Mouse (Mus musculus) midbrain, postnatal 0 days (tissue): ENCODE results near the gene Rad51b. TPM values are rescaled to one million over a fixed set of nuclear protein-coding genes. Genes with fewer than 3 reads are reported as not detected.

ENCODE experiments used
- ATAC-seq: fragments of 200-750 bp; cut with Nextera tagmentation; 2 replicates; pipeline ENCODE4 v1.8.0; 2017; ENCODE audit warnings: moderate number of reproducible peaks, mild to moderate bottlenecking, moderate TSS enrichment, moderate library complexity; ENCODE audit not compliant: low FRiP score
- DNase-seq: peaks from one replicate; pipeline ENCODE4 v3.0.0-alpha.2; 2015; ENCODE audit warnings: low spot score
- H3K27ac ChIP-seq: fragments of 300-500 bp; sonication (generic); 2 replicates; pipeline ENCODE4 v1.5.1; 2014; ENCODE audit warnings: low read depth, mild to moderate bottlenecking, low read length, mixed read lengths
- H3K27me3 ChIP-seq: fragments of 300-500 bp; sonication (generic); 2 replicates; pipeline ENCODE4 v1.6.1; 2014; ENCODE audit warnings: low read length, control low read depth, mixed read lengths; ENCODE audit not compliant: insufficient read depth
- H3K36me3 ChIP-seq: fragments of 300-500 bp; sonication (generic); 2 replicates; pipeline ENCODE4 v1.6.1; 2014; ENCODE audit warnings: low read length, control low read depth, mixed read lengths; ENCODE audit not compliant: insufficient read depth
- H3K4me1 ChIP-seq: fragments of 300-500 bp; sonication (generic); 2 replicates; pipeline ENCODE4 v1.6.1; 2014; ENCODE audit warnings: mild to moderate bottlenecking, control low read depth, antibody characterized with exemption, low read length, mixed read lengths; ENCODE audit not compliant: insufficient read depth
- H3K4me2 ChIP-seq: fragments of 300-500 bp; sonication (generic); 2 replicates; pipeline ENCODE4 v1.6.1; 2014; ENCODE audit warnings: low read depth, mild to moderate bottlenecking, low read length, mixed read lengths; ENCODE audit not compliant: poor library complexity, severe bottlenecking
- H3K4me3 ChIP-seq: fragments of 300-500 bp; sonication (generic); 2 replicates; pipeline ENCODE4 v1.5.1; 2014; ENCODE audit warnings: low read depth, mild to moderate bottlenecking, low read length, moderate library complexity
- H3K9ac ChIP-seq: fragments of 300-500 bp; sonication (generic); replicated peaks from 2 replicates; pipeline ENCODE4 v1.6.1; 2014; ENCODE audit warnings: mild to moderate bottlenecking, low read length, moderate library complexity, mixed read lengths; ENCODE audit not compliant: poor library complexity, severe bottlenecking
- H3K9me3 ChIP-seq: fragments of 300-500 bp; sonication (generic); 2 replicates; pipeline ENCODE4 v1.6.1; 2016; ENCODE audit warnings: low read length, control low read depth
- CTCF ChIP-seq: IDR thresholded peaks from 2 replicates; pipeline ENCODE4 v1.5.1; 2016; ENCODE audit warnings: antibody characterized with exemption, mild to moderate bottlenecking
- WGBS: fragments of 180-500 bp; shearing (Covaris S2); extraction: QIAGEN DNeasy Blood & Tissue Kit; methylation state at CpG from one replicate; pipeline ENCODE4 v1.1.7; 2014; 5-methylcytosine and 5-hydroxymethylcytosine counted together
- polyA plus RNA-seq: library from polyadenylated mRNA; unstranded; fragments of >200 nt; fragmentation: Nextera tagmentation; extraction: Ambion mirVana; gene quantifications from 2 replicates; pipeline ENCODE4 v1.2.1, GENCODE M21; 2015
- total RNA-seq: library from RNA; depleted of rRNA; stranded (reverse); fragments of >200 nt; gene quantifications from 2 replicates; pipeline ENCODE4 v1.2.3, GENCODE M21; 2014

The Rad51b gene
- total and polyA plus RNA-seq, 2 experiments from 2014 or later, result 0.22 to 0.74 TPM

DNA sequence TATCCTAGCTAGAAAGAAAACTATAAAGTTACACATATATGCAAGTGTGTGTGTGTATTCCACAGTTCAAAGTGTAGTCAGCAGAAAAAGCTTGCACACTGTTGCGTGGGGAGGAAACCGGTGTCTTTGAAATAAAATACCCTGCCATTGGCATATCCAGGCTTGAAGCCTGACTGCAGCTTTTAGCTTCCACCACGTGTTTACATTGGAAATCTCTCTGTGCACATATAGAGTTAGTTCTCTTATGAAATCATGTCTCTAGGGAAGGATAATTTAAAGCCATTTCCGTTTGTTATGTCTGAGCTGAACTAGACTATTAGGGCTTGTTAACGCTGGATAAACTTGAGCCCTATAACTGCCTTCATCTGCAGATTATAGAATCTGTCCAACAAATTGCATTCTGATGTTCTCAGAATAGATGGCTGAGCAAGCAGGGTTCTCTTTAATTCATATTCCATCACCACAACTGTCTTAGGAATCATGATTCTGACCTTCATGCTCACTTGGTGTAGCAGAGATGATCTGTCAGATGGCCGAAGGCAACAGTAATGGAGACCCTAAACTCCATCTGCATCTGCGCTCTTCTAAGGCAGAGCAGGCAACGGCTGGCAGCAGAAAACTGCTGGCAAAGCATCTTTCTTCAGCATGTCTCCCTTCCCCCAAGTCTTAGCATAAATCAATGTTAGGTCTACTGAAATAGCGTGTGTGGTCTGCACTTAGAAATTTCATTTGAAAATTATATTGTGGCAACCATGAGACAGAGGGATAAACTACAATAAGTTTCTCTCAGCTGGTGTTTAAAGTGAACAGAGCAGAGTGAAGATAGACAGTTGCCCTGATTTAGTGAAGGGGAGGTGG lies 410.7 kb downstream of the Rad51b start:
- no peak overlapping the region for H3K9ac ChIP-seq
- no peak overlapping the region for H3K27ac ChIP-seq
- H3K4me3 ChIP-seq, result no peak overlapping the region
- peaks cover 7% of the 10 kb centered on the region; the same call in 1 of the 2 replicates for H3K4me1 ChIP-seq
- no peaks in the 10 kb centered on the region for H3K36me3 ChIP-seq
- H3K9me3 ChIP-seq, result no peaks in the 10 kb centered on the region
- H3K4me2 ChIP-seq, result no peak overlapping the region
- WGBS, result 55% methylated on average over 9 of the region's 9 CpGs
- no peaks in the 10 kb centered on the region for H3K27me3 ChIP-seq
- DNase-seq (peak; percentile 53), ATAC-seq (no peak)
- TF ChIP-seq CTCF, result no peak

DNA sequence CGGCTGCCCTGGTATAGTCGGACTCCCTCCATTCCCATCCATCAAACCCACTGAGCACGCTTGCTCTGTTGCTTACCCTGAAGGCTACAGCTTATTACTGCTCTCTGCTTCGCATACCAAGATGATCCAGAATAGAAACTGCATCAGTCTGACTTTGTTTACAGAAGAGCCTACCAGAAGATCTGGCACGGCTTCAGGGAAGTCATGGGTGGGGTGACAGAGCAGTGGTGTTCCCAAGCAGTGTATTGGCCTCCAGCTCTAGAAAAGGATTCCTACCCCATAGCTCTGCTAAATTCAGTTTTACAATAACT lies 411.3 kb downstream of the Rad51b start:
- Histone ChIP-seq H3K36me3 (no peaks in the 10 kb centered on the region), H3K4me3 (no peak overlapping the region), H3K27me3 (no peaks in the 10 kb centered on the region), H3K27ac (no peak overlapping the region), H3K9ac (no peak overlapping the region), H3K9me3 (no peaks in the 10 kb centered on the region), H3K4me2 (no peak overlapping the region), H3K4me1 (peaks cover 7% of the 10 kb centered on the region; the same call in 1 of the 2 replicates)
- 50% methylated on average over 5 of the region's 5 CpGs for WGBS
- ATAC-seq, result no peak
- TF ChIP-seq CTCF, result no peak
- peak; percentile 32 for DNase-seq

DNA sequence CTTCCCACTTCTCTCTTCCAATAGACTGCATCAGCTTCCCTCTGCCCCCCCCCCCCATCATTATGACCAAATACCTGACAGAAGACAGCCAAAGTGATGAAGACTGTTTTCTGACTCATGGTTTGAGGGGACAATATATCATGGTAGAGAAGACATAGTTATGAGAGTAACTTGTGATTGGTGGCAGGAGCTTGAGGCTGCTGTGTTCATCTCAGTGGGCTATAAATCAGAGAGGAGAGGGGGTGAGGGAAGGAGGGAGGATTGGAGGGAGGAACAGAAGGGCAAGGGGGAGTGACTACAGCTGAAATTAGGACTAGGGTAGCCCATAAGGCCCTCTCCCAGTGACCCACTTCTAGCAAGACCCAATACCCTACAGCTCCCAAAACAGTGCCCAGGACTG lies 416.2 kb downstream of the Rad51b start:
- Histone ChIP-seq H3K4me1 (peaks cover 3% of the 10 kb centered on the region; the same call in 1 of the 2 replicates), H3K4me3 (no peak overlapping the region), H3K9me3 (no peaks in the 10 kb centered on the region), H3K36me3 (no peaks in the 10 kb centered on the region), H3K27ac (no peak overlapping the region), H3K9ac (no peak overlapping the region), H3K4me2 (no peak overlapping the region), H3K27me3 (no peaks in the 10 kb centered on the region)
- no peak for DNase-seq
- ATAC-seq, result no peak
- no peak for TF ChIP-seq CTCF

DNA sequence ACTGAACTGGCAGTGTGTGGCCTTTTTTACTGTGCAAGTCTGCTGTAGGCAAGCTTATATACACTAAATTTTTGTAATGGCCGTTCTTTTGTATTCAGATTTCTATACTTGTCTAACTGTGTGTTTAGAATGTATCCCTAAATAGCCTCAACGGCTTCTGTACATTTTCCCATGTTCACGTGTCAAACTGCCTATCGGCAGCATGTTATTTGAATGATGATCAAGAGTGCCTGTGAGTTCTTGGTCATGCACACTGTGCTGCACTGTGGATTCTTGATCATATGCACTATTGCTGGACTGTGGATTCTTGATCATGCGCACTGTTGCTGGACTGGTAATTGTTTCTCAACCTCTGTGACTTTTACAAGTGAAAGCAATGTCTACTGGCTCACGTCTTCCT lies 417.4 kb downstream of the Rad51b start:
- Histone ChIP-seq H3K27me3 (no peaks in the 10 kb centered on the region), H3K36me3 (no peaks in the 10 kb centered on the region), H3K4me3 (no peak overlapping the region), H3K9ac (no peak overlapping the region), H3K4me1 (no peaks in the 10 kb centered on the region), H3K9me3 (no peaks in the 10 kb centered on the region), H3K27ac (no peak overlapping the region), H3K4me2 (no peak overlapping the region)
- DNase-seq, result no peak
- TF ChIP-seq CTCF, result no peak
- WGBS, result 62% methylated on average over 6 of the region's 6 CpGs
- ATAC-seq, result no peak

- H3K4me3 ChIP-seq, result no peak overlapping the region
- H3K27me3 ChIP-seq, result no peaks in the 10 kb centered on the region
- no peaks in the 10 kb centered on the region for H3K4me1 ChIP-seq
- no peaks in the 10 kb centered on the region for H3K9me3 ChIP-seq
- DNase-seq, result peak; percentile 72
- no peak overlapping the region for H3K9ac ChIP-seq
- no peaks in the 10 kb centered on the region for H3K36me3 ChIP-seq
- H3K27ac ChIP-seq, result 0 out of 2 replicates have a peak overlapping the region, but pooled peaks have one; percentile 26
- ATAC-seq, result peak; percentile 56; the same call in 1 of the 2 replicates
- TF ChIP-seq CTCF, result no peak
- H3K4me2 ChIP-seq, result no peak overlapping the region
- 32% methylated on average over 12 of the region's 12 CpGs for WGBS
Measured at GRCm38 (mm10) chr12:79715506-79716345, 418.6 kb downstream of the Rad51b start.
